Mouse (Mus musculus): Measurements from ENCODE around the gene Nprl3. TPM values are rescaled to one million over a fixed set of nuclear protein-coding genes. Genes with fewer than 3 reads are reported as not detected.

Nprl3 gene
- 10 to 100 TPM; 32.3 to 39.0 TPM for total RNA-seq (2023)

GRCm38 (mm10) chr11:32267188-32267884 lies at the start of gene Nprl3:
Gene Nprl3, minus strand, starts transcription at chr11:32267707.

GRCm38 (mm10) chr11:32299865-32300264 lies 32.4 kb upstream of the Nprl3 start, which contains the start of gene Hbq1a:
Gene Hbq1a, plus strand, starts transcription at chr11:32300069.

GRCm38 (mm10) chr11:32296203-32296602 lies 28.7 kb upstream of the Nprl3 start, which contains the start of gene Hba-a2:
Gene Hba-a2, plus strand, starts transcription at chr11:32296489.

GRCm38 (mm10) chr11:32286695-32287492 lies 19.4 kb upstream of the Nprl3 start, which contains the start of gene Hbq1b:
Gene Hbq1b, plus strand, starts transcription at chr11:32286965.

GRCm38 (mm10) chr11:32283091-32283777 lies 15.7 kb upstream of the Nprl3 start, which contains the start of gene Hba-a1:
Gene Hba-a1, plus strand, starts transcription at chr11:32283511.

GRCm38 (mm10) chr11:32276347-32276746 lies 8.8 kb upstream of the Nprl3 start, which contains the start of gene Hba-x:
Gene Hba-x, plus strand, starts transcription at chr11:32276400.

GRCm38 (mm10) chr11:32226124-32226871 lies 41.2 kb downstream of the Nprl3 start, which contains the start of gene Mpg:
Gene Mpg, plus strand, starts transcription at chr11:32226505.

GRCm38 (mm10) chr11:32221951-32222409 lies 45.5 kb downstream of the Nprl3 start, which contains the start of gene Rhbdf1:
Gene Rhbdf1, minus strand, starts transcription at chr11:32222300.

GRCm38 (mm10) chr11:32205058-32205873 lies 62.2 kb downstream of the Nprl3 start, which contains the start of gene Snrnp25:
Gene Snrnp25, plus strand, starts transcription at chr11:32205415.

GRCm38 (mm10) chr11:32200075-32200601 lies 67.4 kb downstream of the Nprl3 start, which contains the start of gene Il9r:
Gene Il9r, minus strand, starts transcription at chr11:32200279.

Other genes with a start within 250 kb of the Nprl3 start
- not detected for gene Il9r, start 67.4 kb downstream of the Nprl3 start, total RNA-seq (2023)
- gene Snrnp25, start 62.3 kb downstream of the Nprl3 start, total RNA-seq (2023) = 10 to 100 TPM in 1 of 2 experiments, 1 to 10 TPM in 1; 8.4 to 11.5 TPM
- 1 to 10 TPM; 2.1 to 5.4 TPM for gene Rhbdf1, start 45.4 kb downstream of the Nprl3 start, total RNA-seq (2023)
- gene Mpg, start 41.2 kb downstream of the Nprl3 start, total RNA-seq (2023) = 10 to 100 TPM; 14.1 to 16.5 TPM
- not detected for gene Hba-x, start 8.7 kb upstream of the Nprl3 start, total RNA-seq (2023)
- 100 to 1,000 TPM in 1 of 2 experiments, 10 to 100 TPM in 1; 25.9 to 166 TPM for gene Hba-a1, start 15.8 kb upstream of the Nprl3 start, total RNA-seq (2023)
- gene Hbq1b, start 19.3 kb upstream of the Nprl3 start, total RNA-seq (2023) = not detected
- gene Hba-a2, start 28.8 kb upstream of the Nprl3 start, total RNA-seq (2023) = 100 to 1,000 TPM in 1 of 2 experiments, 10 to 100 TPM in 1; 12.9 to 122 TPM
- gene Hbq1a, start 32.4 kb upstream of the Nprl3 start, total RNA-seq (2023) = not detected
- 10 to 100 TPM in 1 of 2 experiments, 1 to 10 TPM in 1; 9.4 to 10.0 TPM for gene Sh3pxd2b, start 80.1 kb upstream of the Nprl3 start, total RNA-seq (2023)
- 1 to 10 TPM; 2.1 to 5.6 TPM for gene Ubtd2, start 187.7 kb upstream of the Nprl3 start, total RNA-seq (2023)

Data from monocyte, adult 59 days (primary cell).